Comparison of ENCODE assay signal across 8 mouse cellular contexts in genomic region chr10:80400704-80401161, GRCm38 (mm10). TPM values are rescaled to one million over a fixed set of nuclear protein-coding genes. Genes with fewer than 3 reads are reported as not detected.
DNase-seq lines count a peak whose midpoint lies in the region; ATAC-seq and TF ChIP-seq lines count a peak whose summit lies in the region.

No protein-coding gene starts in this region.

- H3K4me2 ChIP-seq in heart, embryonic 12.5 days, result peak overlapping the region; percentile 86; the same call in 1 of the 2 replicates
- peak overlapping the region; percentile 86 for H3K4me2 ChIP-seq in liver, postnatal 0 days (ENCODE audit: low read depth, low read length)

- H3K9me3 ChIP-seq in heart, embryonic 12.5 days (replicated peaks), result no peaks in the 10 kb centered on the region
- no peaks in the 10 kb centered on the region for H3K9me3 ChIP-seq in ES-Bruce4 (replicated peaks; ENCODE audit: control insufficient read depth, insufficient read depth, low read length, poor library complexity, severe bottlenecking)
- peaks cover 6% of the 10 kb centered on the region; the same call in 1 of the 2 replicates for H3K9me3 ChIP-seq in hindbrain, embryonic 10.5 days
- H3K9me3 ChIP-seq in liver, postnatal 0 days (ENCODE audit: low read length), result no peaks in the 10 kb centered on the region

- no peak for TF ChIP-seq EP300 in ES-Bruce4 (IDR thresholded peaks at IDR 0.05; ENCODE audit: insufficient read depth, low read depth, low read length)
- no peak for TF ChIP-seq EP300 in liver, postnatal 0 days (IDR thresholded peaks at IDR 0.05; ENCODE audit: low read depth)

- no peak overlapping the region for H3K4me3 ChIP-seq in heart, embryonic 12.5 days
- no peak overlapping the region for H3K4me3 ChIP-seq in ES-Bruce4 (ENCODE audit: low read depth, low read length)
- H3K4me3 ChIP-seq in hindbrain, embryonic 10.5 days, result peak overlapping the region; percentile 88
- H3K4me3 ChIP-seq in liver, postnatal 0 days (ENCODE audit: low read depth, low read length), result no peak overlapping the region

- H3K27me3 ChIP-seq in heart, embryonic 12.5 days (replicated peaks), result no peaks in the 10 kb centered on the region
- no peaks in the 10 kb centered on the region for H3K27me3 ChIP-seq in ES-Bruce4 (ENCODE audit: control insufficient read depth, insufficient read depth, low read length, poor library complexity, severe bottlenecking)
- no peaks in the 10 kb centered on the region for H3K27me3 ChIP-seq in hindbrain, embryonic 10.5 days (ENCODE audit: insufficient read depth, poor library complexity, severe bottlenecking)
- no peaks in the 10 kb centered on the region for H3K27me3 ChIP-seq in liver, postnatal 0 days (ENCODE audit: insufficient read depth, low read length)

- no peak for TF ChIP-seq CTCF in ES-Bruce4 (IDR thresholded peaks at IDR 0.05; ENCODE audit: low read depth, low read length)
- TF ChIP-seq CTCF in liver, postnatal 0 days (IDR thresholded peaks at IDR 0.05; ENCODE audit: low read depth), result no peak

- H3K9ac ChIP-seq in heart, embryonic 12.5 days, result peak overlapping the region; percentile 77; the same call in 1 of the 2 replicates
- H3K9ac ChIP-seq in ES-Bruce4 (ENCODE audit: low read depth, poor library complexity, severe bottlenecking), result peak overlapping the region; percentile 46
- peak overlapping the region; percentile 55; the same call in 1 of the 2 replicates for H3K9ac ChIP-seq in liver, postnatal 0 days (replicated peaks)

- peaks cover 51% of the 10 kb centered on the region for H3K36me3 ChIP-seq in heart, embryonic 12.5 days
- H3K36me3 ChIP-seq in ES-Bruce4 (ENCODE audit: control insufficient read depth, insufficient read depth, low read length, poor library complexity, severe bottlenecking), result peaks cover 11% of the 10 kb centered on the region
- peaks cover 58% of the 10 kb centered on the region for H3K36me3 ChIP-seq in hindbrain, embryonic 10.5 days
- H3K36me3 ChIP-seq in liver, postnatal 0 days (replicated peaks; ENCODE audit: insufficient read depth, low read length), result peaks cover 24% of the 10 kb centered on the region

- no peak for TF ChIP-seq POLR2A in ES-Bruce4 (IDR thresholded peaks at IDR 0.05; ENCODE audit: insufficient read depth, low read length)

- DNase-seq in heart, postnatal 36 days, result no peak
- DNase-seq in hindbrain, embryonic 10.5 days (ENCODE audit: low spot score), result no peak
- DNase-seq in liver, postnatal 0 days, result no peak
- no peak for DNase-seq in frontal cortex, adult 2 months (ENCODE audit: extremely low spot score in 1 of 2, low spot score in 1 of 2)
- no peak for DNase-seq in embryo, embryonic 11 days
- no peak for DNase-seq in kidney, postnatal 14 days

- 67% methylated on average over 4 of the region's 4 CpGs for WGBS in heart, embryonic 12.5 days
- WGBS in hindbrain, embryonic 10.5 days, result 85% methylated on average over 4 of the region's 4 CpGs
- WGBS in liver, postnatal 0 days (ENCODE audit: insufficient replicate concordance), result 61% methylated on average over 4 of the region's 4 CpGs

- peaks cover 49% of the 10 kb centered on the region for H3K4me1 ChIP-seq in heart, embryonic 12.5 days (replicated peaks)
- no peaks in the 10 kb centered on the region for H3K4me1 ChIP-seq in ES-Bruce4 (ENCODE audit: control insufficient read depth, insufficient read depth, low read length)
- H3K4me1 ChIP-seq in hindbrain, embryonic 10.5 days (replicated peaks), result peaks cover 55% of the 10 kb centered on the region
- H3K4me1 ChIP-seq in liver, postnatal 0 days (ENCODE audit: insufficient read depth), result peaks cover 42% of the 10 kb centered on the region

- ATAC-seq in heart, embryonic 12.5 days (ENCODE audit: insufficient number of reproducible peaks, low FRiP score), result no peak
- ATAC-seq in liver, postnatal 0 days, result no peak

- H3K27ac ChIP-seq in heart, embryonic 12.5 days (ENCODE audit: poor library complexity, severe bottlenecking), result no peak overlapping the region
- H3K27ac ChIP-seq in ES-Bruce4 (ENCODE audit: insufficient read depth, low read length), result peak overlapping the region; percentile 17
- H3K27ac ChIP-seq in hindbrain, embryonic 10.5 days, result peak overlapping the region; percentile 100
- peak overlapping the region; percentile 82 for H3K27ac ChIP-seq in liver, postnatal 0 days (ENCODE audit: low read depth)

- intact Hi-C loops in heart, postnatal 36 days (cut with DNase I), result no loop called here

RNA-seq across cellular contexts. Expression of gene Mbd3, which starts 1.4 kb away (rescaled TPM):
- 176 and 181 TPM in 2 replicates for polyA plus RNA-seq in heart, embryonic 12.5 days (2016; fragmentation: Nextera tagmentation; extraction: Ambion mirVana)
- 10 to 100 TPM; 82.1 to 82.2 TPM for total RNA-seq in heart, postnatal 36 days (2021)
- polyA plus RNA-seq in ES-Bruce4 (2011; ENCODE audit: insufficient read depth, insufficient read length, low read depth, missing spikeins), result 81.3 and 84.8 TPM in 2 replicates
- polyA plus RNA-seq in hindbrain, embryonic 10.5 days (2016; fragmentation: Nextera tagmentation; extraction: Ambion mirVana), result 341 and 365 TPM in 2 replicates
- polyA plus RNA-seq in liver, postnatal 0 days (2015; fragmentation: Nextera tagmentation; extraction: Ambion mirVana), result 33.4 and 33.5 TPM in 2 replicates
- 200 and 215 TPM in 2 replicates for polyA plus RNA-seq in frontal cortex, adult 2 months (2012; rRNA removed)

RNA-seq across cellular contexts. Expression of gene Uqcr11, which starts 5.9 kb away (rescaled TPM):
- 951 and 1,026 TPM in 2 replicates for polyA plus RNA-seq in heart, embryonic 12.5 days (2016; fragmentation: Nextera tagmentation; extraction: Ambion mirVana)
- 1,000 to 10,000 TPM; 1,920 to 2,020 TPM for total RNA-seq in heart, postnatal 36 days (2021)
- polyA plus RNA-seq in ES-Bruce4 (2011; ENCODE audit: insufficient read depth, insufficient read length, low read depth, missing spikeins), result 199 and 223 TPM in 2 replicates
- 648 and 654 TPM in 2 replicates for polyA plus RNA-seq in hindbrain, embryonic 10.5 days (2016; fragmentation: Nextera tagmentation; extraction: Ambion mirVana)
- polyA plus RNA-seq in liver, postnatal 0 days (2015; fragmentation: Nextera tagmentation; extraction: Ambion mirVana), result 753 and 771 TPM in 2 replicates
- 1,306 and 1,773 TPM in 2 replicates for polyA plus RNA-seq in frontal cortex, adult 2 months (2012; rRNA removed)

RNA-seq across cellular contexts. Expression of gene Mex3d, which starts 13.3 kb away (rescaled TPM):
- 6.1 and 6.2 TPM in 2 replicates for polyA plus RNA-seq in heart, embryonic 12.5 days (2016; fragmentation: Nextera tagmentation; extraction: Ambion mirVana)
- 1 to 10 TPM; 8.1 to 8.6 TPM for total RNA-seq in heart, postnatal 36 days (2021)
- 25.0 and 28.0 TPM in 2 replicates for polyA plus RNA-seq in ES-Bruce4 (2011; ENCODE audit: insufficient read depth, insufficient read length, low read depth, missing spikeins)
- polyA plus RNA-seq in hindbrain, embryonic 10.5 days (2016; fragmentation: Nextera tagmentation; extraction: Ambion mirVana), result 7.2 and 8.8 TPM in 2 replicates
- 0.72 and 0.99 TPM in 2 replicates for polyA plus RNA-seq in liver, postnatal 0 days (2015; fragmentation: Nextera tagmentation; extraction: Ambion mirVana)
- polyA plus RNA-seq in frontal cortex, adult 2 months (2012; rRNA removed), result 17.2 and 17.7 TPM in 2 replicates

RNA-seq across cellular contexts. Expression of gene Tcf3, which starts 32.7 kb away (rescaled TPM):
- 85.8 and 89.4 TPM in 2 replicates for polyA plus RNA-seq in heart, embryonic 12.5 days (2016; fragmentation: Nextera tagmentation; extraction: Ambion mirVana)
- total RNA-seq in heart, postnatal 36 days (2021), result 10 to 100 TPM; 17.9 to 20.9 TPM
- polyA plus RNA-seq in ES-Bruce4 (2011; ENCODE audit: insufficient read depth, insufficient read length, low read depth, missing spikeins), result 78.0 and 78.2 TPM in 2 replicates
- polyA plus RNA-seq in hindbrain, embryonic 10.5 days (2016; fragmentation: Nextera tagmentation; extraction: Ambion mirVana), result 191 and 198 TPM in 2 replicates
- 28.2 and 29.5 TPM in 2 replicates for polyA plus RNA-seq in liver, postnatal 0 days (2015; fragmentation: Nextera tagmentation; extraction: Ambion mirVana)
- polyA plus RNA-seq in frontal cortex, adult 2 months (2012; rRNA removed), result 33.5 and 34.2 TPM in 2 replicates

RNA-seq across cellular contexts. Expression of gene Plk5, which starts 44.5 kb away (rescaled TPM):
- not detected in 2 replicates for polyA plus RNA-seq in heart, embryonic 12.5 days (2016; fragmentation: Nextera tagmentation; extraction: Ambion mirVana)
- total RNA-seq in heart, postnatal 36 days (2021), result under 1 TPM; 0.49 to 0.64 TPM
- 11.1 and 12.6 TPM in 2 replicates for polyA plus RNA-seq in ES-Bruce4 (2011; ENCODE audit: insufficient read depth, insufficient read length, low read depth, missing spikeins)
- 0.22 and 0.44 TPM in 2 replicates for polyA plus RNA-seq in hindbrain, embryonic 10.5 days (2016; fragmentation: Nextera tagmentation; extraction: Ambion mirVana)
- polyA plus RNA-seq in liver, postnatal 0 days (2015; fragmentation: Nextera tagmentation; extraction: Ambion mirVana), result 0.08 and 0.20 TPM in 2 replicates
- 24.9 and 33.3 TPM in 2 replicates for polyA plus RNA-seq in frontal cortex, adult 2 months (2012; rRNA removed)
